Mouse (Mus musculus) forebrain, embryonic 15.5 days (tissue): ENCODE measurements around the gene Mcl1. TPM values are rescaled to one million over a fixed set of nuclear protein-coding genes. Genes with fewer than 3 reads are reported as not detected.
A peak's percentile ranks its signal among the peaks of the same experiment; 100 is the strongest.

Experiments
- ATAC-seq: fragments of 200-750 bp; cut with Nextera tagmentation; replicated peaks from 2 replicates; pipeline ENCODE4 v1.8.0; 2017; ENCODE audit warnings: mild to moderate bottlenecking, moderate TSS enrichment, moderate library complexity
- H3K27ac ChIP-seq: fragments of 300-500 bp; sonication (generic); replicated peaks from 2 replicates; pipeline ENCODE4 v1.5.1; 2015; ENCODE audit warnings: mild to moderate bottlenecking, inconsistent platforms
- H3K27me3 ChIP-seq: fragments of 300-500 bp; sonication (generic); 2 replicates; pipeline ENCODE4 v1.6.1; 2015; ENCODE audit warnings: inconsistent platforms
- H3K36me3 ChIP-seq: fragments of 300-500 bp; sonication (generic); 2 replicates; pipeline ENCODE4 v1.6.1; 2015; ENCODE audit warnings: mild to moderate bottlenecking, inconsistent platforms
- H3K4me1 ChIP-seq: fragments of 300-500 bp; sonication (generic); 2 replicates; pipeline ENCODE4 v1.6.1; 2015; ENCODE audit warnings: inconsistent platforms
- H3K4me2 ChIP-seq: fragments of 300-500 bp; sonication (generic); replicated peaks from 2 replicates; pipeline ENCODE4 v1.6.1; 2015; ENCODE audit warnings: mild to moderate bottlenecking, inconsistent platforms
- H3K4me3 ChIP-seq: fragments of 300-500 bp; sonication (generic); 2 replicates; pipeline ENCODE4 v1.5.1; 2015; ENCODE audit warnings: mild to moderate bottlenecking, inconsistent platforms
- H3K9ac ChIP-seq: fragments of 300-500 bp; sonication (generic); replicated peaks from 2 replicates; pipeline ENCODE4 v1.6.1; 2015; ENCODE audit warnings: mild to moderate bottlenecking, inconsistent platforms
- H3K9me3 ChIP-seq: fragments of 300-500 bp; sonication (generic); 2 replicates; pipeline ENCODE4 v1.6.1; 2016; ENCODE audit warnings: inconsistent platforms
- WGBS: fragments of 180-500 bp; shearing (Covaris S2); methylation state at CpG from one replicate; pipeline ENCODE4 v1.1.7; 2015; ENCODE audit warnings: mixed read lengths; 5-methylcytosine and 5-hydroxymethylcytosine counted together
- polyA plus RNA-seq: library from polyadenylated mRNA; unstranded; fragments of >200 nt; fragmentation: Nextera tagmentation; extraction: Ambion mirVana; gene quantifications from 2 replicates; pipeline ENCODE4 v1.2.1, GENCODE M21; 2015

The Mcl1 gene
- polyA plus RNA-seq, 1 experiment from 2014 or later: 52.4 TPM

DNA sequence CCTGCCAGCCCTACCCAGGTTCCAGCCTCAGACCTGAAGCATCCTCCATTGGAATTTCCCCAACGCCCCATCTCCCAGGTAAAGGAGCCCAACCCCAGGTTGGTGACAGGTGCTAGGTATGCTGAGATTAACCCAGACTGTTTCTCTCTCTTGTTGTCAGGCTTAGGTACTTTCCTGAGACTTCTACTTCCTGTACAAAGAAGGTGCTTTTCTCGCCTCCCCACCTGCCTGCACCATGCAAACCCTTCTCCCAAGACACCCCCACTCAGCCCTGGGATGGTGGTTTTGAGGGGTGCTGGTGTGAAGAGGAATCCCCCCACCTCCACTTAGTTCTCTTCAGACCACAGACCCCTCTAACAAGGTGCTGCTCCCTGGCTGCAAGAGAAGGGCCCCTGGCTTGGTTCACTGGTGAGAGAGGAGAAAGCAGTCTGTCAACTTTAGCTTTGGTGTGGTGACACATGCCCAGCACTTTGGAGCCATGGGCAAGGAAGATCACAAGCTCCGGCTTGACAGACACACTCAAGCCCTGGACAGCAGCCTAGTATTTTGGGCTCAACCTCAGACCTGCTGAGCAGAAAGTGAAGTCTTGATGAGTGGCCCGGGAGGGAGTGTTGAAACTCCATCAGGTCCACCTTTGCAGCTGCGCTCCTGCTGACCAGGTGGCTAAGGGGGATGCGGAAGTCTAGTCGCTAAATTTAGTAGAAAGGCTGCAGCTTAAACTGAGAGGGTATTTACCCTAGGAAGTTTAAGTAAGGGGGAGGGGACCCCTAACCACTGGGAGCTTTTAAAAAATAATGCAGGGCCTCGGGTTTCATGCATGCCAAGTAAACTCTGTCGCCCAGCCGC, 14.5 kb downstream of the Mcl1 start:
- H3K36me3 ChIP-seq: peaks cover 8% of the 10 kb centered on the region; the same call in 1 of the 2 replicates
- no peaks in the 10 kb centered on the region for H3K9me3 ChIP-seq
- no peaks in the 10 kb centered on the region for H3K27me3 ChIP-seq
- peaks cover 9% of the 10 kb centered on the region; the same call in 1 of the 2 replicates for H3K4me1 ChIP-seq
- no peak overlapping the region for H3K4me2 ChIP-seq
- no peak for ATAC-seq
- 62% methylated on average over 10 of the region's 10 CpGs for WGBS
- H3K4me3 ChIP-seq: no peak overlapping the region
- H3K27ac ChIP-seq: 0 out of 2 replicates have a peak overlapping the region, but pooled peaks have one; percentile 3
- H3K9ac ChIP-seq: no peak overlapping the region

DNA sequence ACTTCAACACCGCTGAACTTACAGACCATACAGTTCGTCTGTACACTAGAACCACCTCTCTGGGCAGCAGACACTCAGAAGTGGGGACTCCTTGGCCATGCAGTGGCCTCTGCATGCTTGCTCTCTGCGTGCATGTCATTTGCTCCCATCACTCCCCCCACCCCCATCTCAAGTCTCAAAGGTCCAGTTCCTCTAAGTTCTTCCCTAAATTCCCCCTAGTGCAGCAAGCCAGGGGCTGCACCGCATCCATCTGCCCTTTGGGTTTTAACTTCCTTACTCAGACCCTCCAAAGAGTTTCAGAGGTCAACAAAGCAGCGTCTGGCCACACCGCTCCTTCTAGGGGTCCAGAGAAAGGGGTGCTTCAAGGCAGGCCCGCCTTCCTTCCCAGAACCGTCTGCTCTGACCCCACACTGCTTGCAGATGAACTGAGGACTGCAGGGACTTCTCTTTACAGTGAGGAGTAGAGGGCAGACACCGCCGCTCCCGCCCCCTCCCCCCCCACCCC, 15.2 kb downstream of the Mcl1 start:
- Histone ChIP-seq H3K9me3 (no peaks in the 10 kb centered on the region), H3K4me2 (no peak overlapping the region), H3K36me3 (peaks cover 8% of the 10 kb centered on the region; the same call in 1 of the 2 replicates), H3K27ac (0 out of 2 replicates have a peak overlapping the region, but pooled peaks have one; percentile 3), H3K9ac (no peak overlapping the region), H3K27me3 (no peaks in the 10 kb centered on the region), H3K4me3 (no peak overlapping the region), H3K4me1 (0 out of 2 replicates have a peak, but pooled peaks cover 4% of the 10 kb centered on the region)
- WGBS: 29% methylated on average over 11 of the region's 11 CpGs
- no peak for ATAC-seq

DNA sequence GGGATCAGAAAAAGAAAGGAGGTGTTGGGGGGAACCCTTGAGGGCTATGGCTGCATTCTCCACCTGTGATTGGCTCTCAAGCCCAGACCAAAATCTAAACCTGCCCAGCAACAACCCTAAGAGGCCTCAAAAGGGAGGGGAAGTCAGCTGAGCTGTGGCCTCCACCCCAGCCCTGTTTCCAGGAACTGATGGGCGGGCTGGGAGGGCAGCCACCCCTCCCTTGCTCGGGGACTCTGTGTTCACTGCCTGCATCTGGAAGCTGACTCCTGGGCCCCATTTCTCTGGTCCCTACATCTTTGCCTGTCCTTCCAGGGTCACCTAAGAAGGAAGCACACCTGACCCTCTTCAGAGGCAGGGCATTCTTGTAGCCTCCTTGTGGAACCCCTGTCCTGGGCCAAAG, 15.6 kb downstream of the Mcl1 start:
- no peaks in the 10 kb centered on the region for H3K9me3 ChIP-seq
- no peak overlapping the region for H3K27ac ChIP-seq
- ATAC-seq: no peak
- no peaks in the 10 kb centered on the region for H3K27me3 ChIP-seq
- WGBS: 55% methylated on average over 2 of the region's 2 CpGs
- no peak overlapping the region for H3K4me2 ChIP-seq
- H3K9ac ChIP-seq: no peak overlapping the region
- peaks cover 7% of the 10 kb centered on the region; the same call in 1 of the 2 replicates for H3K36me3 ChIP-seq
- H3K4me1 ChIP-seq: 0 out of 2 replicates have a peak, but pooled peaks cover 4% of the 10 kb centered on the region
- H3K4me3 ChIP-seq: no peak overlapping the region

DNA sequence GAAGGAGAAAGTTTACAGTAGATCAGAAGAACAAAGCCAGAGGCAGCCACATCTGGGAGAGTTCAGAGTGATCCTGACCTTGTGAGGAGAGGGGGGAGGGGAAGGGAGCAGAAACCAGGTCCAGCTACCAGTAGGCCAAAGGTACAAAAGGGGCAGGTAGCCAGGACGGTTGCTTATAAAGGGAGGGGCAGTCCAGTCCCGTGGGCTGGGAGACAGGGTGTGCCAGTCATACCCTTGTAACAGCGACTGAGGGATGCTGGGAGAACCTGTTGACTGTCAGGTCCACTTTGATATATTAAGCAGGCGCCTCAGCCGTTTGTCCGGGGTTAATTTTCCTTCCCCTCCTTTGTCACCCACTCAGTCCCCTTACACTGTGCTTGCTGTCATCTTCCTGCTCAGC, 16.2 kb downstream of the Mcl1 start:
- ATAC-seq: no peak
- H3K9me3 ChIP-seq: no peaks in the 10 kb centered on the region
- H3K9ac ChIP-seq: no peak overlapping the region
- H3K36me3 ChIP-seq: peaks cover 4% of the 10 kb centered on the region; the same call in 1 of the 2 replicates
- H3K4me1 ChIP-seq: 0 out of 2 replicates have a peak, but pooled peaks cover 4% of the 10 kb centered on the region
- no peak overlapping the region for H3K4me2 ChIP-seq
- peak overlapping the region; percentile 6 for H3K27ac ChIP-seq
- H3K4me3 ChIP-seq: no peak overlapping the region
- H3K27me3 ChIP-seq: no peaks in the 10 kb centered on the region
- WGBS: 43% methylated on average over 6 of the region's 6 CpGs

DNA sequence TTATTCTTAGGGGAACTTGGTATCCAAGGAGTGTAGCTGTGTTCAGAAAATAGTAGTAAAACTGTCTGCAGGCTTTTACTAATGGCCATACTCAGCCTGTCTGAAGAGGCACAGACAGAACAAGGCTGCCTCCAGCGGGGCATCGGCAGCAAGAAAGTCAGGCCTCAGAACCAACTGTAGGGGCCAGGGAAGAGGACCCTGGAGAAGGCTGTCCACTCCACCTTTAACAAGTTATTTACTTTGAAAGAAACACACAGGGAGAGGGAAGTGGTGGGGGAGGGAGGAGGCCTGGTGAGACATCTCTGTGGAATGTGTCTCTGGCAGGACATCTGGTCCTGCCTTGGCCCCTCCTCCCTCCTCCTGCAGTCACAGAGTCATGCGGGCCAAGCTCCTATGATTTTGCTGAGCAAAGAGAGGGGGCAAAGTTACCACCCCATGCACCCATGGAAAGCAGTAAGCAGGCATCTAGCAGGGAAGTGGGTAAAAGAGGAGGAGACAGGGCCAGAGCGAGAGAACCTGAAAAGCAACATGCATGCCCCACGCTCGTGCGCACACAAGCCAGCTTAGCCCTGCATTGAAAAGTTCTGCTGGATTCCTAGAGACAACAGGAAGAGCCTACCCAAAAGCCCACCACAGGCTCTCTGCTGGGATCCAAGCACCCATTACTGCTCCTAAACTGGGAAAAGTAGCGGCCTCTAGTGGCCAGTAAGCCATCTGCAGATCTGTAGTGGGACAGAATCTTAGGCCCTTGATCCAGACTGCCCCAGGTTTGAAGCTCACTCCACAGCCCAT, 16.9 kb downstream of the Mcl1 start:
- H3K9me3 ChIP-seq: no peaks in the 10 kb centered on the region
- peaks cover 4% of the 10 kb centered on the region; the same call in 1 of the 2 replicates for H3K36me3 ChIP-seq
- no peak overlapping the region for H3K4me2 ChIP-seq
- no peaks in the 10 kb centered on the region for H3K27me3 ChIP-seq
- no peak overlapping the region for H3K9ac ChIP-seq
- ATAC-seq: peak; percentile 57
- 32% methylated on average over 8 of the region's 8 CpGs for WGBS
- peak overlapping the region; percentile 6 for H3K27ac ChIP-seq
- 0 out of 2 replicates have a peak, but pooled peaks cover 4% of the 10 kb centered on the region for H3K4me1 ChIP-seq
- H3K4me3 ChIP-seq: no peak overlapping the region

DNA sequence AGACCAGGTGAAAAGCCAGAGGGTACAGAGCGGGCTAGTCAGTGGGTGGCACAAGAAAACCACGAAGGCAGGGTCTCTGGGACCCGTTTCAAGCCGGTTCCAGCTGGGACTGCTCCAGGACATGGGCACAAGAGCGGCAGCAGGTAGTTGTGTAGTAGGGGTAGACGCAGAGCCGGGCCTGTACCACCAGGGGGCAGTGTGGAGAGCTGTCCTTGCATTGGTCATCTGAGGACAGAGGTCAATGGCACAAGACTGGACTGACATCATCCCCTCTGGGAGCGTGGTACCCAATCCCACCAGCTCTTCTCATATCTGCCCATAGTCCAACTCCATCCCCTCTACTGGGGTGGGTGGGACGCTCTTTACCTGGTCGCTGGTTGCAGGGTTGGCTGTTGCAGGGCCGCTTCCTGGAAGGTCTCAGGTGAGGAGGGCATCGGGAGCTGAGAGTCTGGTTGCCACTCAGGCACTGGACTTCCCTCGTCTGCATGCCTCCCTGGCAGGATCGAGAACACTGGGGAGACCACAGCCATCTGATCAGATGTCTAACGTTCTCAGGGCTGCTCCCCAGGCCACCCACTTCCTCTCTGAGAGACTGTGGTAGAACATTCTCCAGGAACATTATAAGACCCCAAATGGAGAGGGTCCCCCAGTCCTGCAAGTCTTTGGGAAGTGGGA, 18.3 kb downstream of the Mcl1 start:
- no peak overlapping the region for H3K9ac ChIP-seq
- no peak overlapping the region for H3K4me3 ChIP-seq
- no peak overlapping the region for H3K4me2 ChIP-seq
- 54% methylated on average over 15 of the region's 15 CpGs for WGBS
- 0 out of 2 replicates have a peak, but pooled peaks cover 4% of the 10 kb centered on the region for H3K36me3 ChIP-seq
- H3K9me3 ChIP-seq: no peaks in the 10 kb centered on the region
- 0 out of 2 replicates have a peak, but pooled peaks cover 4% of the 10 kb centered on the region for H3K4me1 ChIP-seq
- H3K27ac ChIP-seq: no peak overlapping the region
- no peaks in the 10 kb centered on the region for H3K27me3 ChIP-seq
- no peak for ATAC-seq

DNA sequence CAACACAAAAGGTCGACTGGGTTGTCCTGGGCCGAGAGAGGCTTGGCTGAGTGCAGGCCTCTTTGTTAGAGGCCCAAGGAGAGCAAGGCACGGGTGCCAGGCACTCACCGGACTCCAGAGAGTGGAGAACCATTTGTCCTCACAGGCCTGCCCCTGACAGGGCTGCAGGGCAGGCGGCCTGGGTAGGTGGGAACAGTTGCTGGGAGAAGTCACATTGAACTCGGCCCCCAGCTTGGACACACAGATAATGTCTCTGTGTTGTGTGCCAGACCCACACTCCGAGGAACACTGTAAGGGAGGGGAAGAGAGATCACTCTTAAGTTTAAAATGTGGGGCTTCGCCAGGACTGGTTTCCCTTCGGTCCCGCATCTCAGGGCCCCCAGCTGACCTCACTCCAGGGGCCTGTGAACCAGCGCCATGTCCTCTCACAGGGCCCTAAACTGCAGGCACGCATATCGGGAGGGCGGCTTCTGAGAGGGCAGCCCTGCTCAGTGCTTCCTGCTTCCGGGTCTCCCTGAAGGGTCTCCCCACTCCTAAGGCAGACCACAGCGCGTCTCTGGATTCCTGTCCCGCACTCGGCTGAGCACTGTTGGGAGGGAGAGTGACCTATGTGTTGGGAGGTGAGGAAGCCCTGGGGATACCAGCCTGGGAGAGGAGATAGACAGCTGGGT, 19.0 kb downstream of the Mcl1 start:
- 89% methylated on average over 19 of the region's 19 CpGs for WGBS
- no peak overlapping the region for H3K4me2 ChIP-seq
- ATAC-seq: no peak
- H3K4me1 ChIP-seq: 0 out of 2 replicates have a peak, but pooled peaks cover 4% of the 10 kb centered on the region
- H3K27ac ChIP-seq: no peak overlapping the region
- H3K36me3 ChIP-seq: 0 out of 2 replicates have a peak, but pooled peaks cover 4% of the 10 kb centered on the region
- no peaks in the 10 kb centered on the region for H3K27me3 ChIP-seq
- H3K4me3 ChIP-seq: no peak overlapping the region
- H3K9ac ChIP-seq: no peak overlapping the region
- H3K9me3 ChIP-seq: no peaks in the 10 kb centered on the region

DNA sequence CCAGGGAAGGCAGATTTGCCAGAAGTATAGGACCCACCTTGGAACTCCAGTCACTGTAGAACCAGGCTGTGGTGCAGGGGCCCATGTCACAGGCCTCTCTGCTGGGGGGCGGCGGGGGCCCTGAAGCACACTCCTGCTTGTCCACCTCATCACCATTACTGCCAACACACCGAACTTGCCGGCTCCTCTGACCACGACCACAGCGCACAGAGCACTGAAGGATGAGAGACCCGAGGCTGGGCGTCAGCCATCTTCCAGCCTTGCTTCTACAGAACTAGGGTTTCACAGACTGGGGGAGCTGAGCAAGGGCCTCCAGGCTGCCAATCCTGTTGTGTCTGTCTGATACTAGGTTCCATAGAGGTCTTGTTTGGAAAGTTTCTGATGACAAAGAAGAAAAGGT, 21.0 kb downstream of the Mcl1 start:
- WGBS: 95% methylated on average over 8 of the region's 8 CpGs
- no peak overlapping the region for H3K4me3 ChIP-seq
- no peak for ATAC-seq
- no peaks in the 10 kb centered on the region for H3K36me3 ChIP-seq
- H3K27ac ChIP-seq: no peak overlapping the region
- H3K9me3 ChIP-seq: no peaks in the 10 kb centered on the region
- 0 out of 2 replicates have a peak, but pooled peaks cover 4% of the 10 kb centered on the region for H3K4me1 ChIP-seq
- H3K4me2 ChIP-seq: no peak overlapping the region
- H3K9ac ChIP-seq: no peak overlapping the region
- H3K27me3 ChIP-seq: no peaks in the 10 kb centered on the region

DNA sequence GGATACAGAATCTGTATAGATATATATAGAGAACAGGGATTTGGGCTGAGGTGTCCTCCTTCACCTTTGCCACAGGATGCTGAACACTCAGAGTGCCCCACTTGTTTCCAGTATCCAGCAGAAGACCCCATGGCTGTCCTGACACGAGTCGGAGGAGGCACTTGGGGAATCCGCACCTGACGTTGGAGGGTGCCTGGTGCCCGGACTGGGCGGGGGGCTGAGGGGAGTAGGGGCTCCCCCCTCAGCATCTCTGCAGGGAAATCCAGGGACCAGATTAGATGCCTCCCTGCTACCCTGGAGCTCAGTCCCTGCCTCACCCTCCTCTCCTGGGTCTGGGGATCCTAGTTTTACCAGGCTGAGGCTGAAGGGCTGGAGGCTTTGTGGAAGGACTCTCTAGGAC, 22.1 kb downstream of the Mcl1 start:
- Histone ChIP-seq H3K9me3 (no peaks in the 10 kb centered on the region), H3K36me3 (no peaks in the 10 kb centered on the region), H3K4me2 (no peak overlapping the region), H3K4me3 (no peak overlapping the region), H3K27me3 (no peaks in the 10 kb centered on the region), H3K9ac (no peak overlapping the region), H3K4me1 (0 out of 2 replicates have a peak, but pooled peaks cover under 1% of the 10 kb centered on the region), H3K27ac (no peak overlapping the region)
- no peak for ATAC-seq
- 84% methylated on average over 6 of the region's 6 CpGs for WGBS

DNA sequence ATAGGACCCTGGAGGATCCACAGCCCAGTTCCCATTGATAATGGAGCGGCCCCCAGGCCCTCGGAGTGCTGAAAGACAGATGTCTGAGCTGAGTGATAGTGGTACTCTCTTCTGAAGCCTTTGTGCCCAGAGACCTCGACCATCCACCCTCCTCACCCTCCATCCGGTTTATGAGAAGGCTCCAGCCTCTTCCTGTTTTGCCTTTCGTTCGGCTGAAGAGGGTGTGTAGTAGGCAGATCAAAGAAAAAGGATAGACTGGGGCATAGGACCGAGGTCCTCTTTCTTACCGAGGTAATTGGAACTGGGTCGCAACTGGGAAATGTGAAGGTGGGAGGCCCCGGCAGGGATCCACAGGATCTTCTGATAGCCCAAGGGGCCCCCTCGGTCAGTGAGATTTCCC, 22.8 kb downstream of the Mcl1 start:
- Histone ChIP-seq H3K9ac (no peak overlapping the region), H3K36me3 (no peaks in the 10 kb centered on the region), H3K9me3 (no peaks in the 10 kb centered on the region), H3K27ac (no peak overlapping the region), H3K4me3 (no peak overlapping the region), H3K4me2 (no peak overlapping the region), H3K4me1 (0 out of 2 replicates have a peak, but pooled peaks cover 2% of the 10 kb centered on the region), H3K27me3 (no peaks in the 10 kb centered on the region)
- ATAC-seq: no peak
- 61% methylated on average over 11 of the region's 11 CpGs for WGBS

DNA sequence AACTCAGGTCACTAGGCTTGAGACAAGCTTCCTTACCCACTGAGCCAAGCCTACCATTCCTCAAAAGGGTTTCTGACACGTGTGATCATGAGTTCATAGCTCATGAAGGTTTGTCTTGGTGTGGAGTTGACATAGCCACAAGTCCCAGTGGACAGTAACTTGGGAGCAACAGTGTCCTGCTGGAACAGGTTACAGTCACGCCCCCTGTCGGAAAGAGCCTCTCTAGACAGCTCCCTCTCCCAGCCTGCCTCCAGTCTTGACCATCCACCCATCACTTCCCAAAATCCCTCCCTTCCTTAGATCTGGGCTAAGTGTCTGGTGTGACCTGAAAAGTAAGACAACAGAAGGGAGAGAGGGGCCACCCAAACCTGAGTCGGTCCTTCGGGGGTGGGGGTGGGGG, 24.3 kb downstream of the Mcl1 start:
- Histone ChIP-seq H3K27ac (no peak overlapping the region), H3K9ac (no peak overlapping the region), H3K4me3 (no peak overlapping the region), H3K27me3 (no peaks in the 10 kb centered on the region), H3K9me3 (no peaks in the 10 kb centered on the region), H3K4me2 (no peak overlapping the region), H3K4me1 (peaks cover 16% of the 10 kb centered on the region), H3K36me3 (no peaks in the 10 kb centered on the region)
- no peak for ATAC-seq
- WGBS: 69% methylated on average over 5 of the region's 5 CpGs
